Mouse (Mus musculus) liver, embryonic 14.5 days (tissue): ENCODE data around the gene Aqr. TPM values are rescaled to one million over a fixed set of nuclear protein-coding genes. Genes with fewer than 3 reads are reported as not detected.

Experiments
- ATAC-seq: fragments of 200-750 bp; cut with Nextera tagmentation; 2 replicates; pipeline ENCODE4 v1.8.0; 2017; ENCODE audit warnings: moderate number of reproducible peaks, mild to moderate bottlenecking, moderate library complexity; ENCODE audit not compliant: insufficient read depth
- DNase-seq, 3 experiments: peaks; one replicate each; pipeline ENCODE4 v3.0.0-alpha.2; 2012 to 2013; ENCODE audit warnings: low read depth in 3 of 3, low spot score in 3 of 3
- H3K27ac ChIP-seq: fragments of 300-500 bp; sonication (generic); 2 replicates; pipeline ENCODE4 v1.5.1; 2014; ENCODE audit warnings: moderate library complexity, mild to moderate bottlenecking, control low read depth, inconsistent platforms
- H3K27me3 ChIP-seq: fragments of 300-500 bp; sonication (generic); 2 replicates; pipeline ENCODE4 v1.6.1; 2014; ENCODE audit warnings: mild to moderate bottlenecking, low read length, moderate library complexity; ENCODE audit not compliant: control insufficient read depth, insufficient read depth
- H3K36me3 ChIP-seq: fragments of 300-500 bp; sonication (generic); replicated peaks from 2 replicates; pipeline ENCODE4 v1.6.1; 2014; ENCODE audit warnings: low read depth; ENCODE audit not compliant: control insufficient read depth, insufficient read depth
- H3K4me1 ChIP-seq, 2 experiments: fragments of 200-500 bp in 1 of 2; fragments of 300-500 bp in 1 of 2; sonication (generic) in 1 of 2; replicated peaks; 2 replicates each; pipeline ENCODE4 v1.6.1; 2012 to 2014; ENCODE audit warnings: antibody characterized with exemption in 1 of 2, inconsistent platforms in 1 of 2, low read length in 1 of 2; ENCODE audit not compliant: control insufficient read depth in 2 of 2, insufficient read depth in 2 of 2
- H3K4me2 ChIP-seq: fragments of 300-500 bp; sonication (generic); 2 replicates; pipeline ENCODE4 v1.6.1; 2014; ENCODE audit warnings: low read depth, mild to moderate bottlenecking, control low read depth, moderate library complexity
- H3K4me3 ChIP-seq, 2 experiments: fragments of 200-500 bp in 1 of 2; fragments of 300-500 bp in 1 of 2; sonication (generic) in 1 of 2; 2 replicates each; pipeline ENCODE4 v1.5.1; 2012 to 2014; ENCODE audit warnings: low read depth in 2 of 2, low read length in 2 of 2, mild to moderate bottlenecking in 2 of 2, control low read depth in 1 of 2, inconsistent platforms in 1 of 2, moderate library complexity in 1 of 2; ENCODE audit not compliant: insufficient read depth in 1 of 2
- H3K9ac ChIP-seq: fragments of 300-500 bp; sonication (generic); replicated peaks from 2 replicates; pipeline ENCODE4 v1.6.1; 2014; ENCODE audit warnings: mild to moderate bottlenecking, control low read depth, moderate library complexity
- H3K9me3 ChIP-seq: fragments of 300-500 bp; sonication (generic); 2 replicates; pipeline ENCODE4 v1.6.1; 2016; ENCODE audit warnings: low read length, mixed read lengths; ENCODE audit not compliant: control insufficient read depth
- CTCF ChIP-seq: IDR thresholded peaks from 2 replicates; pipeline ENCODE4 v1.5.1; 2016; ENCODE audit warnings: antibody characterized with exemption, low read depth, control low read depth
- EP300 ChIP-seq: IDR thresholded peaks from 2 replicates; pipeline ENCODE4 v1.6.1; 2016; ENCODE audit warnings: antibody characterized with exemption, low read depth
- WGBS: fragments of 180-500 bp; shearing (Covaris S2); extraction: QIAGEN DNeasy Blood & Tissue Kit; methylation state at CpG from one replicate; pipeline ENCODE4 v1.1.7; 2014; ENCODE audit not compliant: insufficient replicate concordance; 5-methylcytosine and 5-hydroxymethylcytosine counted together
- polyA plus RNA-seq, 2 experiments: library from polyadenylated mRNA; depleted of rRNA in 1 of 2; stranded (reverse) in 1 of 2; unstranded in 1 of 2; fragments of >200 nt; fragmentation: Nextera tagmentation in 1 of 2; extraction: Ambion mirVana in 1 of 2; gene quantifications; 2 replicates each; pipeline versions ENCODE4 v1.2.1 to v1.2.3; 2012 to 2014

Aqr gene
- polyA plus RNA-seq, 2 experiments = 16.4 to 21.8 TPM

DNA sequence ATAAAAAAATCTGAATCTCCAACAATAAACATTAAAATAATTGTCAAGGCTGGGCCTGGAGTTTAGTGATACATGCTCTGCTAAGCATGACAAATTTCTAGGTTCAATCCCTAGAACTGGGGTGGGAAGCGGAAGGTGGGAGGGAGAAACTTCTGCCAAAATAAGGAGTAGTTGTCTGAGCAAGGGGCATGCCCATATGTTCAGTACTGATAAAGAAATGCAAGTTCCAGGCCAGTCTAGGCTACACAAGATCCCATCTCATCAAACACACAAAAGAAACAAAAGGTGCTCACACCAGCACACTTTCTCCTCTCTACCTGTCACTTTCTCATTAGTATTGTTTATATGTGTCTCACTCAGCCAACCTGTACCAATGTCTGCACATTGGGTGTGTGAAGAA lies 30.2 kb downstream of the Aqr start:
- H3K4me1 ChIP-seq = peaks cover 6 to 9% of the 10 kb centered on the region in 2 experiments

DNA sequence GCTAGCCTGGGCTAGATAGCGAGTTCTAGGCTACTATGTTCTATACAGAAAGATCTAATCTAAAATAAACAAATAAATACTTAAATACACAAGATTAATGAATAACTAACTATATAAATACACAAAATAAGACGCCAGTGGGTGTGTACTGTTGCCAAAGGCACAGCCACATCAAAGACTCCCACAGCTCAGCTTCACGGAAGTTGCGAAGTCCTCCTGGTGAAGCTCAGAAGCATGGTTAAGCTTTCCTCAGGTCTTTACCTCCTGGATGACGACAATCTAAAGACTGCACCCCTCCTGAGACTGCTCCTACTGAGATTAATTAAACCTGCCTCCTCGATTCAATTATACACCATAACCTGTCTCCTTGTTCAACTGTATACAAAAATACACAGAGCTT lies 33.6 kb downstream of the Aqr start:
- Histone ChIP-seq H3K4me2 (no peak overlapping the region), H3K4me1 (peaks cover 6 to 9% of the 10 kb centered on the region in 2 experiments), H3K36me3 (peaks cover 47% of the 10 kb centered on the region), H3K27ac (no peak overlapping the region), H3K9me3 (no peaks in the 10 kb centered on the region), H3K27me3 (no peaks in the 10 kb centered on the region), H3K4me3 (no peak overlapping the region), H3K9ac (no peak overlapping the region)
- no peak for DNase-seq
- 81% methylated on average over 6 of the region's 6 CpGs for WGBS
- no peak for ATAC-seq
- TF ChIP-seq CTCF (no peak), EP300 (no peak)

More for the DNA sequence above, 30.2 kb downstream of the Aqr start:
- Histone ChIP-seq H3K27me3 (no peaks in the 10 kb centered on the region), H3K4me3 (no peak overlapping the region), H3K36me3 (peaks cover 54% of the 10 kb centered on the region), H3K9ac (no peak overlapping the region; the same call in 1 of the 2 replicates), H3K9me3 (no peaks in the 10 kb centered on the region), H3K4me2 (peak overlapping the region; percentile 24), H3K27ac (no peak overlapping the region)
- TF ChIP-seq EP300 (peak; percentile 52), CTCF (no peak)
- peak; percentile 81 for ATAC-seq
- peak in 1 of 3 experiments; percentile 39 for DNase-seq
- WGBS = 39% methylated on average over 1 of the region's 1 CpGs

DNA sequence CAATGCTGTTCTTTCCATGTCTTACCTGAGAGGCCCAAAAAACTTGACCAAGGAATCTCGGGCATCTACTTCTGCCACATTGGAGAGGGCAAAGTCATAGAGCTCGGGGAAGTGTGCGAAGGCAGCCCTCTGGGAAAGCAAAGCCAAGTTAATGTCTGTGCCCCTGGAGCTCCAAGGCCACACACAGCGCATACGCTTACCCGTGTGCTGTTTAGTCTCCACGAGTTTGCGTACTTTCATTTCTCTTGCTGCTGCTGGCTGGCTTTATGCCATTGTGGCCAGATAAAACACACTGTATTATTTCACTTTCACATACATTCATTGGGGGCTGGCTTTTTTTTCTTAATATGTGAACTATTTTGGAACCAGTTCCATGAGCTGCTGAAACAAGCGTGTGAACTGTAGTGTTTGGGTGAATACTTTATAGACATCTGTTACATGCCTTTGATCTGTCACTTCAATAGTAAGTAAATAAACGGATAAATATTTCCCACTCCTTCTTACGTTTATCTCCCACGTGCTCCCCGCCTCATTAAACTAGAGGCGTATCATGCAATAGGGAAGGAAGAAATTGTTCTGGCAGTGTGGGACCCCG lies 39.9 kb downstream of the Aqr start:
- WGBS = 85% methylated on average over 15 of the region's 15 CpGs

DNA sequence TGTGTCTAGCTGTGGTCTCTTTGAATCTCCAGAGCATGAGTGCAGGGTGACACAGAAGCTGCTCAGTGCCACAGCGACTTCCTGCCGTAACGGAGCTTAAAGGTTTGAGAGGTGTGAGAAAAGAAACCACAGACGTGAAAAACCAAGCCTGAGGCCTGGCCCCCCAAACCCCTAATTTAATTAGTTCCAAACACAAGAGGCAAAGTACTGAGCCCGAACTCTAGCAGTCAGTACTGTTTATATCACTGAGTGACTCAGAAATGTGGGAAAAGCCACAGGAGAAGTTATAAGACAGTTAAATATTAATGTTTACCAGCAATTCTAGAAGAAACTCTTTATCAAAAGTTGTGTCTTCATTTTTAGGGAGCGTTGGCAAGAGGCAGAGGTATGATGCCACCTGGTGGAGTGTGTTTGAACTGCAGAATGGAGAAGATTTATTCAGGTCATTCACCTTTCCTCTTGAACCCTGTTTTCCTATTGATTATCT lies 41.5 kb downstream of the Aqr start:
- no peak for ATAC-seq

More for the DNA sequence above, 39.9 kb downstream of the Aqr start:
- no peaks in the 10 kb centered on the region for H3K9me3 ChIP-seq
- H3K4me3 ChIP-seq = no peak overlapping the region
- peaks cover 50% of the 10 kb centered on the region for H3K36me3 ChIP-seq
- ATAC-seq (no peak), DNase-seq (no peak)
- H3K9ac ChIP-seq = no peak overlapping the region
- no peaks in the 10 kb centered on the region for H3K4me1 ChIP-seq
- H3K27me3 ChIP-seq = no peaks in the 10 kb centered on the region
- H3K27ac ChIP-seq = no peak overlapping the region
- TF ChIP-seq EP300 = no peak
- H3K4me2 ChIP-seq = no peak overlapping the region

DNA sequence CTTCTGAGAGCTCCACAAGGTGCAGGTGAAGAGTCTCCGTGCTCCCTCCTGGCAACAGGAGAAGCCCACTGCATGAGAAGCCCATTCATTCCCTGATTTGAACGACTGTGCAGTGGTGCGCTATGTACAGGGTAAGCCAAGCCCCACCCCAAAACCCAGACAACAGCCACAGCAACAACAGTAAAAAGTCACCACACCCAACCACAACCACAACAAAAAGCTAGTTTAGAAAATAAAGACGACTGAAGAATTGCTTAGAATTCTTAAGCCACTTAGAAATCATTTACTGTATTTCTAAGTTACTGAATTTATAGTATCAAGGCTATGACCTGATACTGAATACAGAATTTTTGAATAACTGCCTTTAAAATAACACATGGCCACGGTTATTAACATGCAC lies 41.9 kb downstream of the Aqr start:
- WGBS = 69% methylated on average over 5 of the region's 5 CpGs
- ATAC-seq (no peak), DNase-seq (no peak)
- no peak for TF ChIP-seq CTCF
- no peak for TF ChIP-seq EP300
- Histone ChIP-seq H3K4me2 (no peak overlapping the region), H3K4me3 (no peak overlapping the region), H3K27me3 (no peaks in the 10 kb centered on the region), H3K27ac (no peak overlapping the region), H3K9me3 (no peaks in the 10 kb centered on the region), H3K9ac (no peak overlapping the region), H3K4me1 (no peaks in the 10 kb centered on the region), H3K36me3 (peaks cover 55% of the 10 kb centered on the region)

More for the DNA sequence above, 41.5 kb downstream of the Aqr start:
- no peaks in the 10 kb centered on the region for H3K4me1 ChIP-seq
- 69% methylated on average over 6 of the region's 6 CpGs for WGBS
- H3K27me3 ChIP-seq = no peaks in the 10 kb centered on the region
- no peak overlapping the region for H3K9ac ChIP-seq
- H3K4me3 ChIP-seq = no peak overlapping the region
- DNase-seq = peak; percentile 5 to 9 (median 7)
- H3K36me3 ChIP-seq = peaks cover 57% of the 10 kb centered on the region
- TF ChIP-seq CTCF (peak; percentile 71), EP300 (no peak)
- H3K27ac ChIP-seq = no peak overlapping the region
- H3K9me3 ChIP-seq = no peaks in the 10 kb centered on the region
- no peak overlapping the region for H3K4me2 ChIP-seq
